Mouse (Mus musculus) T-cell, adult 66 days (primary cell): ENCODE results near the gene Gramd1b. TPM values are rescaled to one million over a fixed set of nuclear protein-coding genes. Genes with fewer than 3 reads are reported as not detected.

Experiments
- total RNA-seq, 2 experiments: library from RNA; stranded (reverse); gene quantifications; 3 replicates in 1 of 2; 4 replicates in 1 of 2; pipeline ENCODE4 v1.2.4; 2023

Gramd1b gene
- 10 to 100 TPM; 92.4 TPM for total RNA-seq

GRCm38 (mm10) chr9:40531027-40531621 lies at the start of gene Gramd1b:
TSS of gene Gramd1b (minus strand) at chr9:40531383.

GRCm38 (mm10) chr9:40269103-40269861 lies 261.9 kb downstream of the Gramd1b start, which contains the start of gene Scn3b:
TSS of gene Scn3b (plus strand) at chr9:40269217.

Other genes starting within 250 kb of the Gramd1b start
- gene Gm21915, start 139.2 kb upstream of the Gramd1b start, total RNA-seq = not detected
- gene Clmp, start 154.6 kb upstream of the Gramd1b start, total RNA-seq = under 1 TPM in 1 of 2 experiments, not detected in 1; 0.12 TPM